Mouse (Mus musculus) kidney, postnatal 36 days (tissue): ENCODE measurements around the gene Ssr1.

ENCODE experiments used
- DNase-seq, 2 experiments: peaks; one replicate each; pipeline ENCODE4 v3.0.0; 2021 to 2022; ENCODE audit warnings: mixed read lengths in 2 of 2

The Ssr1 gene

GRCm38 (mm10) chr13:37979506-37979905 is 14.5 kb downstream of the Ssr1 start:
- no peak for DNase-seq

GRCm38 (mm10) chr13:37974731-37975130 is 19.3 kb downstream of the Ssr1 start:
- DNase-seq: no peak

- no peak for DNase-seq
Observed at GRCm38 (mm10) chr13:37974036-37974435, 20.0 kb downstream of the Ssr1 start.

GRCm38 (mm10) chr13:37970887-37971530 is 23.0 kb downstream of the Ssr1 start:
- DNase-seq: no peak

GRCm38 (mm10) chr13:37969988-37970387 is 24.0 kb downstream of the Ssr1 start:
- no peak for DNase-seq

- peak; percentile 76 to 93 for DNase-seq
Observed at GRCm38 (mm10) chr13:37969337-37969736, 24.7 kb downstream of the Ssr1 start.

GRCm38 (mm10) chr13:37967565-37967964 is 26.5 kb downstream of the Ssr1 start:
- no peak for DNase-seq

GRCm38 (mm10) chr13:37967052-37967437 is 27.0 kb downstream of the Ssr1 start:
- DNase-seq: peak; percentile 48 to 53

- DNase-seq: no peak
Observed at GRCm38 (mm10) chr13:37966256-37967051, 27.6 kb downstream of the Ssr1 start.

- no peak for DNase-seq
Observed at GRCm38 (mm10) chr13:37965126-37965914, 28.7 kb downstream of the Ssr1 start.

GRCm38 (mm10) chr13:37964128-37965087 is 29.6 kb downstream of the Ssr1 start:
- DNase-seq: no peak

GRCm38 (mm10) chr13:37963354-37964007 is 30.5 kb downstream of the Ssr1 start:
- DNase-seq: peak; percentile 71 to 84

GRCm38 (mm10) chr13:37962541-37962940 is 31.5 kb downstream of the Ssr1 start:
- no peak for DNase-seq

GRCm38 (mm10) chr13:37959936-37960335 is 34.1 kb downstream of the Ssr1 start:
- DNase-seq: no peak

- peak; percentile 30 to 53 for DNase-seq
Observed at GRCm38 (mm10) chr13:37959239-37959907, 34.6 kb downstream of the Ssr1 start.

GRCm38 (mm10) chr13:37958498-37959238 is 35.3 kb downstream of the Ssr1 start:
- DNase-seq: no peak

- no peak for DNase-seq
Observed at GRCm38 (mm10) chr13:37954318-37954717, 39.7 kb downstream of the Ssr1 start.

GRCm38 (mm10) chr13:37952981-37953380 is 41.0 kb downstream of the Ssr1 start:
- no peak for DNase-seq

GRCm38 (mm10) chr13:37946734-37947133 is 47.3 kb downstream of the Ssr1 start:
- peak; percentile 85 to 95 for DNase-seq

- DNase-seq: no peak
Observed at GRCm38 (mm10) chr13:37945392-37945791, 48.6 kb downstream of the Ssr1 start.
